Mouse (Mus musculus) CD4-positive helper T cell, adult 2 months (primary cell): ENCODE results near the gene Smco4.
A peak's percentile ranks its signal among the peaks of the same experiment; 100 is the strongest.

Experiments
- DNase-seq: peaks from one replicate; pipeline ENCODE4 v3.0.0-alpha.2; 2012; ENCODE audit warnings: low read depth, missing footprints, low spot score

Smco4 gene

GRCm38 (mm10) chr9:15506863-15507262 lies 13.6 kb downstream of the Smco4 start:
- no peak for DNase-seq

- no peak for DNase-seq
Measured at GRCm38 (mm10) chr9:15507431-15507875, 14.2 kb downstream of the Smco4 start.

DNA sequence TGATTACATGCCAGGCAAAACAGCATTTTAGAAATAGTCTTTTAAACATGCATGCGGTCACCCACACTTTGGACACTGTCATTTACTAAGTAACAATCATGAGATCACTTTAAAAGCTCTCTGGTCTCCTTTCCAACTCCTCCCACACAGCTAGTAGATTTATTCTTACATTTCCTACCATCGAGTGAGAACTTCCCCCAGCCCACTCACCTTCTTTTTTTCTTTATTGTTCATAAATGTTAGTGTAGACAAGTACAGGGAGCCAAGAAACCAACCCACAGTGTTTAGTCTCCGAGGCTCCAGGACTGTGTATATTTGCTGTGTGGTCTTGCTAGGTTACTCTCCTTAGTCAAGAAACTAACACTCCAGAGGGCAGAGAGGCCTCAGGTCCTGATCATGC lies 16.1 kb downstream of the Smco4 start:
- DNase-seq: no peak

GRCm38 (mm10) chr9:15510557-15511310 lies 17.5 kb downstream of the Smco4 start:
- DNase-seq: no peak

DNA sequence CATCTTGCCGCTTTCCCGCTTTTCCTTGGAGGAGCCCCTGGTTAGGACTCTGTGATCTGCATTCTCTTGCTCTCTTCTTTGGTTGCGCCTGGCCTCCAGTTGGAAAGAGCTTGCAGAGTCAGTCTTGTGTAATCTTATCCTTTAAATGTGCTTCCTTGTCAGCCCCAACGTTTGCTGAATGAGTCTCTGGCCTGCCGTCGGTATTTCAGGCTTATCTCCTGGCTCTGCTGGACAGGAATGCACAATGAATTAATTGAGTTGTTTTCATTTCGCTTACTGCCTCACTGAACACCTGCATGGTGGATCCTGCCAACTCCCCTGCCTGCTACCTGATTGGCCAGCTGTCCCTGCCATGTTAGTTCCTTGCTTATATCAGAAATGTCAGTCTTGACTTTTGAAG lies 19.7 kb downstream of the Smco4 start:
- no peak for DNase-seq

GRCm38 (mm10) chr9:15516007-15516406 lies 22.8 kb downstream of the Smco4 start:
- peak; percentile 43 for DNase-seq

DNA sequence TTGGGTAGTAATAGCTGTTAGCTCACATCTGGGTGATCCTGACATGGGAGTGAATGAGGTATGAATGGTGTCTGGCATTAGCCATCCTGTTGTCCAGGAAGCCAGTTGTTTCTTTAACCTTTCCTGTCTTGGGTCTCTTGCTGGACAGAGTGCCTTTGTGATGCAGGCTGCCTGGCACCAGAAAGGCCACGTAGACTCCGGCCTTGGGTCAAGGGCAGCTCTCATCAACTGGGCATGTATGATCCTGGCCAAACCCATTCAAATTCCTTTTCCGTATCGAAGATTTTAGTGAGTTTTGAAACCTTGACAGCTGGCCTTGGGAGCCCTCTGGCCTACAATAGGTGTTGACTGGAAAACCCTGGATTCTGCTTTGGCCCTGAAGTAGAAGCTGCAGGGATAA lies 24.7 kb downstream of the Smco4 start:
- no peak for DNase-seq

DNA sequence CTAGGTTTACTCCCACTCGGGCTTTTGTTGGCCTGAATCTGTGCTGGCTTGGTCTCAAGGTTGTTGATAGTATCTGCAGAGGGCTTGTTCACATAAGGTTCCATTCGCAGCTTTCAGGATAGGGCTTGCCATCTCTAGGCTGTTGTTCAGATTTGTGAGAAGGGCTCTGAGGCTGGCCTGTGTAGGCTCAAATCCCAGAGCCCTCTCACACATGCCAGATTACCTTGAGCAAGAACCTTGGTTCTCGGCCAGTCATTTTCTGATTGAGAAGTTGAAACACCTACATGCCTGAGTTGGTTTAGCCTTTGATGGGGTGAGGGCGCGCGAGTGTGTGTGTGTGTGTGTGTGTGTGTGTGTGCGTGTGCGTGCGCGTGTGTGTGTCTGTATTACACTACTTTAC lies 29.1 kb downstream of the Smco4 start:
- DNase-seq: peak; percentile 53

DNA sequence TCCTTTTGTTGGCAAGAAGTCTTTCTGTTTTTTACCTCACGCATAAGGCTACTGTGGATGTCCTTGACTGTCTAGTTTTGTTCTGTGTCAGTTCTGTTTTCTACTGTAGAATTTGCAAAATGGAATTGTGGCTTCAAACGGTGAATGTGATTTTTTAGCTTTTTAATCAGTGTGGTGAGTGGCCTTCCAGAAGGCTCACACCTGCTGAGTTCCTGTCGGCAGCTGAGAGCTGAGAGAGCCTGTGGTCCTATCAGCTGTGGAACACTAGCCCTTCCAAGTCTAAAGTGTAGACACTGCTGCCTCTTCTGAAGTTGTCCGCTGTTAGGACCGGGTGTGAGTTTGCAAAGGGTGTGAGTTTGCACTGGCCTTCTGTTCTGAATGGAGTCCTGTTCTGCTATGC lies 29.7 kb downstream of the Smco4 start:
- no peak for DNase-seq

DNA sequence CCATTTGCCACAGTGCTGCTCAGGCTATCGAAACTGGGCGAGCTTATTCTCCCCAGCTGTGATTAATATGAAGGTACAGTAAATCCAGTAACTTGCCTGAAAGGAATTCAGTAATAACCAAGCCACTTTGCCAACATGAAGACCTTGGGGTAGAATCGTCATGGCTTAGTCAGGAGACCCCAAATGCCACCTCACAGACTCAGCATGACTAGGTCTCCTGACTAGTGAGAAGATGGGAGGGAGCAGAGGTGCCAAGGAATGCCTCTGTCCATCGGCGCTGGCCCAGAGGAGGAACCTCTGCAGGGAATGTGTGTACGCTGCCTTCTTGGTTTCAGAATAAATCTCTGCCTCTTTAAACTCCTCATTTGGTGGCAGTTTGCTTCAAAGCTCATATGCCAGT lies 30.4 kb downstream of the Smco4 start:
- no peak for DNase-seq

DNA sequence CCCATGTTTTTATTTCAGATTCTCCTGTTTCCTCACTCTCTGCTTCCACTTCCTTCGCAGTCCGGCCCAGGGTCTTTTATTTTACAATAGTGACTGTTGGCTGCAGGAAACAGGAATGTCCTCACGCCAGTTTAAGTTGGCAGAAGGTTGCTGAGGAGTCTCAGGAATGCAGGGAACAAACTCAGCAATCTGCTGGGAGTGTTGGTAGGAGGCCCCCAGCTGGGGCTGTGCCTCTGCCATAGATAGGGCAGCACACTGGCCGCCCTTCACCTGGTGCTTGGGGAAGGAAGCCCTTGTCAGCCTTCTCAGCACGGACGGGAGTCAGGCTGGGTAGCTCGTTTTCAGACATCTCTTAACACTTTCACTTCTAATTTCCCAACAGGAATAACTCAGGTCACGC lies 32.0 kb downstream of the Smco4 start:
- DNase-seq: no peak

GRCm38 (mm10) chr9:15526539-15526938 lies 33.3 kb downstream of the Smco4 start:
- no peak for DNase-seq

DNA sequence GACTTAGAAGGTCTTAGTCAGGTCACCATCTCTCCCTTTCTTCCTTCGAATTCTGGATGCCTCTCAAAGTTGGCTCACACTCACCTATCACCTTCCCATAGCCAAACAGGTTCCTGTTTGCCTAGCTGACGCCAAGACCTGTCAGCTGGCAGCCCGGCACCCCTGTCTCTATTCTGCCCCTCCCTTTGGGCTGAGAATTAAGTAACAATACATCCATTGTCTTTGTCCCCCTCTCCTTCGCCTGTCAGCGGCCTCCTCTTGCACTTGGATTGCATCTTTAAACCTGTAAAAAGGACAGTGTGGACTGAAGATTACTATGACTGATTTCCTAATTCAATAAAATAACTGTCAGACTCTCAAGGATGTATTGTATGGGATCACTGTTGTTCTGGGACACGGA lies 34.6 kb downstream of the Smco4 start:
- DNase-seq: no peak

DNA sequence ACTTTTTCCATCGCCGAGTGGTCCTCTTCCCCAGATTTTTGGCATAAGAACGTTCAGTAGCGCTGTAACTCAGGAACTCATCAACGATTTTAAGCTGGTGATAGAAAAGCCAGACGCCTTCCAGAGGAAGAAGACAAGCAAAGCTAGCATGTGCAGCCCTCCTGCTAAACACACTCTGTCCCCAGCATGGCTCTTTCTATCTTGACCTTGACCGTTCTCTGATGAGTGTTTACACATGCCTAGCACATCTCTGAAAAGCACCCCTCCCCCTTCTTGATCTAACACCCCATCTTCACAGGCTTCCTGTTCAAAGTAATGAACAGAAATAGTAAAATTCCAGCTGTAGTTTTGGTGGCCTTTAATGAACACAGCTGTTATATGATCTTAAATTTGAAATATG lies 35.1 kb downstream of the Smco4 start:
- DNase-seq: peak; percentile 22

- DNase-seq: peak; percentile 59
Measured at GRCm38 (mm10) chr9:15529275-15529964, 36.2 kb downstream of the Smco4 start.

DNA sequence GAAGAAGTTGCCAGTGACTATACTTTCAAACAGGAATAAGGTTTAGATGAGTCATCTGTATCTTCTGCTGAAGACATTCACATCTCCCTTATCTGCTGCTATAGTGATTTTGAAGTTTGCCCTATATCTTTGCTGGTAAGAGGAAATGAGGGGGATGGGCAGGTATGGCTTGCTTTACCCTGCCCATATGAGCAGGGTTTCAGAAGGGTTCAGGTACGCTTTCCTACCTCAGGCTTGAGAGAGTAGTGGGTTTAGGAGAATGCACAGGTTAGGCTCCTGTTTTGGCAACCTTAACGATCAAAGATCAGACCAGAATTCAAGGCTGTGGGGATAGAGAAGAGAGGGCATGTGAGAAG lies 36.7 kb downstream of the Smco4 start:
- DNase-seq: peak; percentile 81

- peak; percentile 64 for DNase-seq
Measured at GRCm38 (mm10) chr9:15531204-15531603, 38.0 kb downstream of the Smco4 start.

- DNase-seq: peak; percentile 57
Measured at GRCm38 (mm10) chr9:15533336-15534070, 40.3 kb downstream of the Smco4 start.

DNA sequence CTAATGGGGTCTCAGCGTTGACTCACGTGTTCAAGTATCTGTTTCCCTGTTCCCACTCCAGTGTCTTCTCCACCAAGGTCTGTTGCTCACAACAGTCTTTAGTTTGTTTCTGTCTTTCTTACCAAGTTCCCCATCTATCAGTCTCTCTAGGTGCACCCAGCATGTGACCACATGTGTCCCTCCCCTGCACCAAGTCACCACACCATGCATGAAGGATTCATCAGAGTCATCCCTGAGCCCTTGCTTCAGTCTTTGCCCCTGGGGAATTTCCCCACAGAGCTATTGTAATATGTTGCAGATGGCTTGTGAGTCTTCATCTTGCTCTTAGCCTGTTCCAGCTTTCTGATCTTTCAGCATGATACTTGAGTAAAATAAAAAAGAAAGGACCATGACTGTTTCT lies 40.9 kb downstream of the Smco4 start:
- peak; percentile 45 for DNase-seq

DNA sequence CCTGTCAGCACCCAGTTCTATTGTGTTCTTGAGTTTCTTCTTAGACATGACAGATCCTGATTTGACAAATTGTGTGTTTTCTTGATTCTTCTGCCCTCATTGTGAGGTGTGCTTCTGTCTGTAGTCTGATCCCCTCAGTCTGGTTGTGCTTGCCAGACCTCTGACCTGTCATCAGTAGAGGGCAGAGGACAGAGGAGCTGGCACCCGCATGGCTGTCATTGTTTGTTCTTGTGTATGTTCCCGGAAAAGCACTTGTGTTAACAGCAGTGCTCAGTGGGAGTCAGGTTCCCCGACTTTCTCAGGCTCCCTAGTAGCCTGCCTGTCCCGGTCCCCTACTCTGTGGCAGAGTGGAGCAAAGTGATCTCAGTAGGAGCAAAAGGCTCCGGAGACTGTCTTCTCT lies 42.2 kb downstream of the Smco4 start:
- DNase-seq: no peak

DNA sequence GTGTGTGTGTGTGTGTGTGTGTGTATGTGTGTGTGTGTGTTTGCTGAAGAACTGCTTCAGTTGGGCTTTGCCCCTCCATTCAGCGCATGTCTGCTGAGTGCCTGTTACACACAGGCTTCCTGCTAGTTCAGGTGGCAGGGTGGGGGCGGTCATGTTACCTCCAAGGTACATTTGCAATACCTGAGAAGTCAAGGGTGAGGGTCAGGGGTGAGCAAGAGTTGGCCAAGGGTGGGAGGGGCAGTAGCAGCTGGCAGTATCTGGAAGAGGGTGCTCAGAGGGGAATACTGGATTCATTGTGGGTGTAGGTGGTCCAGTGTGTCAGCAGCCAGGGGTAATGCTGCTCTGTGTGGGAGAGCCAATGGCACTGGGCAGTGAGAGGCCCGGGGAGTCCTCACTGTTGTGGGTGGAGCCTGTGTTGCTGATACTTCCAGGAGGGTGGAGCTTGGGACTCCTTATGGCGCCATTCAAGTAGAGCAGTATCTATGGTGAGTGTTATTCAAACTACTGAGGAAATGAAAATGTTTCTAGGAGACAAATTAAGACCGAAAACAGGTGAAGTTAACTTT lies 43.7 kb downstream of the Smco4 start:
- DNase-seq: no peak

DNA sequence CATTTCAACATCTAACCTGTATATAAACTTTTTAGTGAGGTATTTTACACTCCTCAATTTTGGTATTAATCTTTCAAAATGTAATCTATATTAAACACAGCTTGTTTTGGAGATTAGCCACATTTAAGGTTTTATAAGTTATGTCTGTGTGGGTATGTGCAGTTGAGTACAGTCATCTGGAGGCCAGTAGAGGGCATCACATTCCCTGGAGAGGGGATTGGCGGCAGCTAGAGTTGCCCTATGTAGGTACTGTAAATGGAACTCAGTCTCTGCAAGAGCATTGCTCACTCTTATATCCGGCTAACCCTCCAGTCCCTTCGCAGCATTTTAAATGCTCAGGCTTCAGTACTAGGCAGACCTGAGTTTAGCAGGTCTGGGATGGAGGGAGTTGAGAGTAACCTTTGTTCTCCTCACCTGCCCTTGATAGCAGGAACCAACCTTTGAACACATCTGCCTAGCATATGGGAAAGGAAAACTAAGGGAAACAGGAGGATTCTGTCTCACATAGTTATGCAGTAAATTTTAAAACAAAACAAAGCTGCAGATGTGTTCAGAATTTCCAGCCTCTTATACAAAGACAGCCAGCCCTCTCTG lies 44.3 kb downstream of the Smco4 start:
- no peak for DNase-seq
